Mouse (Mus musculus): ENCODE results near the gene Gng8.

DNA sequence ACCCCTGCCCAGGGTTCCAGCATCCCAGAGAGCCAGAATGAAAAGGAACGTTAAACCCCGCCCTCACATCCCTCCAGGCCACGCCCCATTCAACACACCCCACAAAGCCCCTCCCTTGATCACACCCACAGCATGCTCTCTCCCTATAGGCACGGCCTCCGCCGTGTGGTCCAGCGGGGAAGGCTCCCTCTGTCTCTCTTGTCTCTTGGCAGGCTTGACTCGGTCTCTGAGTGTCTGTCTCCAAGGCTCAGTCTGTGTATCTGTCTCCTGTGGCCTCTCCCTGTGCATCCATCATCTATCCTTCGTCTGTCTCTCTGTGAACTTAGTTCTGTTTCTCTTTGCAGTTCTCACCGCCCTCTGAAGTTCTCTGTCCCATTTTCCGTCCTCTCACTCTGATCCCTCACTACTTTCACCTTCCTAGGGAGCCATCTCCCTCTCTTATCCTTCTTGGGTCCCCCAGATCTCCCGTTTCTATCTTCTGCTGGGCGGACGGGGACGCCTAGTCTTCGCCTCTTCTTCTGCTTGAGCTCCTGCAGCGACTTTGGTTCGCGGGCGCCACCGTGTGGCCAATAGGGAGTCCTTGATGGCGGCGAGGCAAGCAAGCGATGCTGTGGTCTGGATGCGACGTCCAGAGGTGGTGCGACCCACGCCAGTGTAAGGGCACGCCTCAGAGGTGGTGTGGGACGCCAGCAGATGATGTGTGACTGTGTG, at the start of gene Gng8:
- TF ChIP-seq CTCF (conservative IDR thresholded peaks at IDR 0.05; ENCODE audit: low read length): peak; percentile 71
- no peak for TF ChIP-seq NANOG (IDR thresholded peaks at IDR 0.05; ENCODE audit: borderline replicate concordance, low read length)

All from E14TG2a.4 (cell line).